Mouse (Mus musculus): ENCODE results near the gene Grin1. TPM values are rescaled to one million over a fixed set of nuclear protein-coding genes. Genes with fewer than 3 reads are reported as not detected.

Gene Grin1
- polyA plus RNA-seq, 2 experiments = 0.34 to 1.3 TPM

GRCm38 (mm10) chr2:25289651-25290050 is 29.3 kb downstream of the Grin1 start, which contains the start of gene Lrrc26:
Gene Lrrc26 (plus strand): TSS chr2:25289915.
- Histone ChIP-seq H3K4me2 (replicated peaks; ENCODE audit: low read depth, low read length, severe bottlenecking) (peak within 1 kb of the TSS; percentile 28; the same call in 1 of the 2 replicates), H3K4me3 (replicated peaks; ENCODE audit: low read length) (peak within 1 kb of the TSS; percentile 18), H3K4me1 (ENCODE audit: control insufficient read depth, insufficient read depth, low read length) (peaks cover 3% of the 10 kb centered on the region; the same call in 1 of the 2 replicates), H3K27ac (replicated peaks; ENCODE audit: low read depth, low read length) (no peak within 1 kb of the TSS), H3K9ac (ENCODE audit: low read depth, low read length, severe bottlenecking) (no peak within 1 kb of the TSS), H3K27me3 (ENCODE audit: control insufficient read depth, insufficient read depth, low read length) (peaks cover 58% of the 10 kb centered on the region), H3K9me3 (ENCODE audit: control insufficient read depth, low read length) (no peaks in the 10 kb centered on the region), H3K36me3 (ENCODE audit: control insufficient read depth, insufficient read depth, low read length) (peaks cover 16% of the 10 kb centered on the region)
- DNase-seq (ENCODE audit: low spot score) (no peak), ATAC-seq (ENCODE audit: low FRiP score, low read depth) (no peak)
- TF ChIP-seq POLR2A (IDR thresholded peaks at IDR 0.05; ENCODE audit: borderline replicate concordance, extremely low read depth, insufficient read depth, insufficient read length) = no peak
- 4% methylated on average over 11 of the region's 11 CpGs for WGBS

GRCm38 (mm10) chr2:25288734-25289345 is 30.1 kb downstream of the Grin1 start:
- Histone ChIP-seq H3K36me3 (ENCODE audit: control insufficient read depth, insufficient read depth, low read length) (peaks cover 24% of the 10 kb centered on the region), H3K9me3 (ENCODE audit: control insufficient read depth, low read length) (no peaks in the 10 kb centered on the region), H3K4me2 (replicated peaks; ENCODE audit: low read depth, low read length, severe bottlenecking) (no peak overlapping the region), H3K27ac (replicated peaks; ENCODE audit: low read depth, low read length) (no peak overlapping the region), H3K9ac (ENCODE audit: low read depth, low read length, severe bottlenecking) (no peak overlapping the region), H3K4me3 (replicated peaks; ENCODE audit: low read length) (no peak overlapping the region), H3K27me3 (ENCODE audit: control insufficient read depth, insufficient read depth, low read length) (peaks cover 58% of the 10 kb centered on the region), H3K4me1 (ENCODE audit: control insufficient read depth, insufficient read depth, low read length) (peaks cover 3% of the 10 kb centered on the region; the same call in 1 of the 2 replicates)
- no peak for ATAC-seq (ENCODE audit: low FRiP score, low read depth)
- 78% methylated on average over 7 of the region's 7 CpGs for WGBS
- no peak for DNase-seq (ENCODE audit: low spot score)
- TF ChIP-seq POLR2A (IDR thresholded peaks at IDR 0.05; ENCODE audit: borderline replicate concordance, extremely low read depth, insufficient read depth, insufficient read length) = no peak

- H3K4me3 ChIP-seq (replicated peaks; ENCODE audit: low read length) = no peak within 1 kb of the TSS
- peaks cover 55% of the 10 kb centered on the region for H3K27me3 ChIP-seq (ENCODE audit: control insufficient read depth, insufficient read depth, low read length)
- H3K27ac ChIP-seq (replicated peaks; ENCODE audit: low read depth, low read length) = no peak within 1 kb of the TSS
- DNase-seq (ENCODE audit: low spot score) (no peak), ATAC-seq (ENCODE audit: low FRiP score, low read depth) (no peak)
- no peaks in the 10 kb centered on the region for H3K9me3 ChIP-seq (ENCODE audit: control insufficient read depth, low read length)
- H3K9ac ChIP-seq (ENCODE audit: low read depth, low read length, severe bottlenecking) = no peak within 1 kb of the TSS
- TF ChIP-seq POLR2A (IDR thresholded peaks at IDR 0.05; ENCODE audit: borderline replicate concordance, extremely low read depth, insufficient read depth, insufficient read length) = no peak
- H3K4me1 ChIP-seq (ENCODE audit: control insufficient read depth, insufficient read depth, low read length) = peaks cover 3% of the 10 kb centered on the region; the same call in 1 of the 2 replicates
- H3K4me2 ChIP-seq (replicated peaks; ENCODE audit: low read depth, low read length, severe bottlenecking) = no peak within 1 kb of the TSS
- WGBS = 82% methylated on average over 6 of the region's 6 CpGs
- H3K36me3 ChIP-seq (ENCODE audit: control insufficient read depth, insufficient read depth, low read length) = peaks cover 31% of the 10 kb centered on the region
These were observed 30.9 kb downstream of the Grin1 start, which contains the start of gene Tmem210 for GRCm38 (mm10) chr2:25287927-25288649. Gene Tmem210 (plus strand): TSS chr2:25288145.

- 54% methylated on average over 7 of the region's 7 CpGs for WGBS
These were observed 31.9 kb downstream of the Grin1 start for GRCm38 (mm10) chr2:25286837-25287636.

GRCm38 (mm10) chr2:25286314-25286713 is 32.7 kb downstream of the Grin1 start:
- Histone ChIP-seq H3K9ac (ENCODE audit: low read depth, low read length, severe bottlenecking) (no peak overlapping the region), H3K27me3 (ENCODE audit: control insufficient read depth, insufficient read depth, low read length) (peaks cover 37% of the 10 kb centered on the region), H3K4me3 (replicated peaks; ENCODE audit: low read length) (no peak overlapping the region), H3K36me3 (ENCODE audit: control insufficient read depth, insufficient read depth, low read length) (peaks cover 47% of the 10 kb centered on the region), H3K4me2 (replicated peaks; ENCODE audit: low read depth, low read length, severe bottlenecking) (no peak overlapping the region), H3K9me3 (ENCODE audit: control insufficient read depth, low read length) (no peaks in the 10 kb centered on the region), H3K4me1 (ENCODE audit: control insufficient read depth, insufficient read depth, low read length) (no peaks in the 10 kb centered on the region), H3K27ac (replicated peaks; ENCODE audit: low read depth, low read length) (no peak overlapping the region)
- ATAC-seq (ENCODE audit: low FRiP score, low read depth) (no peak), DNase-seq (ENCODE audit: low spot score) (no peak)
- TF ChIP-seq POLR2A (IDR thresholded peaks at IDR 0.05; ENCODE audit: borderline replicate concordance, extremely low read depth, insufficient read depth, insufficient read length) = no peak
- WGBS = 64% methylated on average over 1 of the region's 1 CpGs

More at GRCm38 (mm10) chr2:25286837-25287636, 31.9 kb downstream of the Grin1 start:
- H3K9ac ChIP-seq (ENCODE audit: low read depth, low read length, severe bottlenecking) = no peak overlapping the region
- H3K9me3 ChIP-seq (ENCODE audit: control insufficient read depth, low read length) = no peaks in the 10 kb centered on the region
- H3K4me1 ChIP-seq (ENCODE audit: control insufficient read depth, insufficient read depth, low read length) = no peaks in the 10 kb centered on the region
- no peak overlapping the region for H3K27ac ChIP-seq (replicated peaks; ENCODE audit: low read depth, low read length)
- peaks cover 44% of the 10 kb centered on the region for H3K27me3 ChIP-seq (ENCODE audit: control insufficient read depth, insufficient read depth, low read length)
- H3K36me3 ChIP-seq (ENCODE audit: control insufficient read depth, insufficient read depth, low read length) = peaks cover 42% of the 10 kb centered on the region
- no peak overlapping the region for H3K4me2 ChIP-seq (replicated peaks; ENCODE audit: low read depth, low read length, severe bottlenecking)
- peak; percentile 36 for DNase-seq (ENCODE audit: low spot score)
- ATAC-seq (ENCODE audit: low FRiP score, low read depth) = no peak
- H3K4me3 ChIP-seq (replicated peaks; ENCODE audit: low read length) = no peak overlapping the region
- no peak for TF ChIP-seq POLR2A (IDR thresholded peaks at IDR 0.05; ENCODE audit: borderline replicate concordance, extremely low read depth, insufficient read depth, insufficient read length)
